Mouse (Mus musculus) C2C12 (cell line): ENCODE results near the gene Gse1.

ENCODE experiments used
- CTCF ChIP-seq: IDR thresholded peaks from one replicate; pipeline ENCODE4 v1.5.1; 2011; ENCODE audit not compliant: control insufficient read depth, insufficient read depth, insufficient read length
- FOSL1 ChIP-seq: IDR thresholded peaks from one replicate; pipeline ENCODE4 v1.8.0; 2011; ENCODE audit warnings: mild to moderate bottlenecking, low read length; ENCODE audit not compliant: poor library complexity, insufficient read depth, severe bottlenecking
- USF1 ChIP-seq: IDR thresholded peaks from one replicate; pipeline ENCODE4 v1.6.1; 2011; ENCODE audit warnings: low read depth, mild to moderate bottlenecking, control low read depth, moderate library complexity

DNA sequence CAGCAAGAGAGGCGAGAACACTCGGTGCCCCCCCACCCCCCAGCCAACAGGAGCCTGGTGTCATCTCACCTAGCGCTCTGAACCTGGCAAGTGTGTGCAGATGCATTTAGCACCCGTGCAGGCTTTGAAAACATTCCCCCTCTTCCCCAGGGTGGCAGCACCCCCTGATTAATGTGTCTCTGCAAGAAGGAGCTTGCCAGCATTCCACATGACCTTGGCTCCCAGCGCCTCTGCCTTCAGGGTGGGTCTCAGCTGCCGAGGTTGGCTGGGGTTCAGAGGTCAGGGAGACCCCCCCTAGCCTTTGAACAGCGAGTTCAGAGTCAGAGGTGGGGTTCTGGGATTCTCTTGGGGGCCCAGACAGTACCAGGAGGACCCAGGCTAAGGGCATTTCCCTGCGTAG is 283.5 kb downstream of the Gse1 start:
- no peak for TF ChIP-seq CTCF
- TF ChIP-seq FOSL1 = no peak
- no peak for TF ChIP-seq USF1
